Mouse (Mus musculus): ENCODE results near the gene Pde12. TPM values are rescaled to one million over a fixed set of nuclear protein-coding genes. Genes with fewer than 3 reads are reported as not detected.

The Pde12 gene
- total RNA-seq, 2 experiments from 2014 or later, result 12.0 to 18.6 TPM

DNA sequence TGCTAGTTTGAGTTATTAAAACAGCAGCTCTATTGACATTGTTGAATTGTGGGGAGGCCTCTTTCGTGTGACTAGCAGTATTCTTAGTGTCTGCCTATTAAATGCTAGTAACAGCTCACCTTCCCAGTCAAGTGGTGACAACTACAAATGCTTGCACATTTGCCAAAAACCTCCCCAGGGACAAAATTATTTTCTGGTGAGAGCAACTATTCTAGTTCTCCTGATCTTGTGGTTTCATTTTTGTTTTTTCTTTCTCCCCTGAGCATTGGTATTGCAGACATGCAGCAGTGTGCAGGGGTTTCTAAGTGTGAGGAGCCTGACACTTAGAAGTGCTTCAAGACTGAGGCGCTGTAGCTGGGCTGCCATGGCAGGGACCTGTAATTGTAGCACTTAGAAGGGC lies 21.9 kb downstream of the Pde12 start:
- ATAC-seq (replicated peaks; ENCODE audit: low FRiP score, low TSS enrichment, poor library complexity, severe bottlenecking), result no peak

DNA sequence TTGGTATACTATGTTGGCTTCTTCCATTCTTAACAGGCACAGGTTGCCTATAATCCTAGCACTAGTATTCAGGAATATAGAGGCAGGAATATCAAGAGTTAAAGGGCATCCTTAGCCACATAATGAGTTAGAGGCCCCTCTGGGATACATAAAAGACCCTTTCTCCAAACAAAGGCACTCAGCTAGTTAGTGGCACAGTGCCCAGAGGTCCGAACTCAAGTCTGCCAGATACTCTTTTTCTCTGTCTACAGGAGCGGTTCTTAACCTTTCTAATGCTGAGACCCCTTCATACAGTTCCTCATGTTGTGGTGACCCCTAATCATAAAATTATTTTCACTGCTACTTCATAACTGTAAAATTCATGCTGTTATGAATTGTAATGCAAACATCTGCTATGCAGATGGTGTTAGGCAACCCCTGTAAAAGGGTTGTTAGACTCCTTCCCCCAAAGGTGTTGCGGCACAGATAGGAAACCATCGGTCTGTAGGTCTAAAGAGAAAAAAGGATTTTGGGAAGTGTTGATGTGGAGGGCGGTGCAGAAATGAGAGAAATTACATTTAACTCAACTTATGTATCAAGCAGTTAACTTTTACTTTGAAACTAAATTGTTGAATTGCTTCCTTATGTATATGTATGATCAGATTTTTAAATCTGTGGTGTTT lies 23.6 kb downstream of the Pde12 start:
- no peak for ATAC-seq (replicated peaks; ENCODE audit: low FRiP score, low TSS enrichment, poor library complexity, severe bottlenecking)

DNA sequence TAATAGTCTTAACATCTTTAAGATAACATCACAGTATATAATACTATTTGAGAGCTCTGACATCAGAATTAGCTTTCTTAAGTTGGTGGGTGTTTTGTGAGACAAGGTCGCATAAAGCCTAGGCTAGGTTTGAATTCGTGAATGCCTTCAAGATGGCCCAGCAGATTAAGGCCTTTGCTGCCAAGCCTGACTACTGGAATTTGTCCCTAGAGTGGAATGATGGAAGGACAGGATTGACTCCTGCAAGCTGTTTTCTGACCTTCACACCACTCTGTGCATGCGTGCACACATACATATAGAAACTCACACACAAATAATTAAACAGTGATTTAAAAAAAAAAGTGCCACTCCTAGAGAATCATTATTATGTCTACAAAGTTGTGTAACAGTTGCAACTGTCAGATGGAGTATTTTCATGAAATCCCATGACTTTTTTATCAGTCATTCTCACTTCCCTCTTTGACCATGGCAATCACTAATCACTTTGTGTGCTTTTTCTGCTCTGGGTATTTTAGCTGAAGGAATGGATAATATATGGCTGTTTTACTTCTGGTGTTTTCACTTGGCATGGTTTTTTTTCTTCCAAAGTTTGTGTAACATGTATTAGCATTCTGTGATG lies 26.6 kb downstream of the Pde12 start:
- no peak for ATAC-seq (replicated peaks; ENCODE audit: low FRiP score, low TSS enrichment, poor library complexity, severe bottlenecking)

DNA sequence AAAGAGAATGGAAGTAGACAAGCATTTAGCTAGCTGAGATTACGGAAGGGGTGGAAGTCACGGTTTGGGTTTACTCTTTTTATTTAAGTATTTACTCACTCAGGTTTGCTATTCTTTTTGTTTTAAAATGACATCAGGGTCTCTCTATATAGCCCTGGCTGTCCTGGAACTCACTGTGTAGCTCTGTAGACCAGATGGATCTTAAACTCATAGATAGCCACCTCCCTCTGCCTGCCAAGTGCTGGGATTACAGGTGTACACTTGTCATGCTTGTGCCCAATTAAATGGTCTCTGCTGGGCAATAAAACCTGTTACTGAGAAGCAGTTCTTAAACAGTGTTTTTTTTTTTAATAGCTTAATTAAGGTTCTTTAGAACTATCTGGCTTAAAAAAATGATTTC lies 29.7 kb downstream of the Pde12 start:
- ATAC-seq (replicated peaks; ENCODE audit: low FRiP score, low TSS enrichment, poor library complexity, severe bottlenecking), result peak; percentile 32; the same call in 1 of the 2 replicates

DNA sequence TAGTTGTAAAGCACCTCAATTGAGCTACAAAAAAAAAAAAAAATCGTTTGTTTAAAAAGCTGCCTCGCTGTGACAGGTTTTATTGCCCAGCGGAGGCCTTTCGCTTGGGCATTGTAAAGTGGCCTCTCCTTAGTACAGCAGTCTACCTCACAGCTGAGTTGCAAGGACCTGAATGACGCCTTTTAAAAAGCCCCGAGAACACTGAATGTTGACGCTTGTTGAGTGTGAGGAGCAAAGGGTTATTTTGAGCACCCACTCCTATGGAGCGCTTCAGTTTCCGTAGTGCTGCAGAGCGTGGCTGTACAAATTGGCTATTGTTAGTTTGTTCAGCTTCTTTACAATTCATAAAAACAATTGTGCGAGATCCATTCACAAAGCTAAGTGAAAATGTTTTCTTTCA lies 30.4 kb downstream of the Pde12 start:
- ATAC-seq (replicated peaks; ENCODE audit: low FRiP score, low TSS enrichment, poor library complexity, severe bottlenecking), result no peak

GRCm38 (mm10) chr14:26638708-26639084 lies 31.0 kb downstream of the Pde12 start:
- peak; percentile 53 for ATAC-seq (replicated peaks; ENCODE audit: low FRiP score, low TSS enrichment, poor library complexity, severe bottlenecking)

DNA sequence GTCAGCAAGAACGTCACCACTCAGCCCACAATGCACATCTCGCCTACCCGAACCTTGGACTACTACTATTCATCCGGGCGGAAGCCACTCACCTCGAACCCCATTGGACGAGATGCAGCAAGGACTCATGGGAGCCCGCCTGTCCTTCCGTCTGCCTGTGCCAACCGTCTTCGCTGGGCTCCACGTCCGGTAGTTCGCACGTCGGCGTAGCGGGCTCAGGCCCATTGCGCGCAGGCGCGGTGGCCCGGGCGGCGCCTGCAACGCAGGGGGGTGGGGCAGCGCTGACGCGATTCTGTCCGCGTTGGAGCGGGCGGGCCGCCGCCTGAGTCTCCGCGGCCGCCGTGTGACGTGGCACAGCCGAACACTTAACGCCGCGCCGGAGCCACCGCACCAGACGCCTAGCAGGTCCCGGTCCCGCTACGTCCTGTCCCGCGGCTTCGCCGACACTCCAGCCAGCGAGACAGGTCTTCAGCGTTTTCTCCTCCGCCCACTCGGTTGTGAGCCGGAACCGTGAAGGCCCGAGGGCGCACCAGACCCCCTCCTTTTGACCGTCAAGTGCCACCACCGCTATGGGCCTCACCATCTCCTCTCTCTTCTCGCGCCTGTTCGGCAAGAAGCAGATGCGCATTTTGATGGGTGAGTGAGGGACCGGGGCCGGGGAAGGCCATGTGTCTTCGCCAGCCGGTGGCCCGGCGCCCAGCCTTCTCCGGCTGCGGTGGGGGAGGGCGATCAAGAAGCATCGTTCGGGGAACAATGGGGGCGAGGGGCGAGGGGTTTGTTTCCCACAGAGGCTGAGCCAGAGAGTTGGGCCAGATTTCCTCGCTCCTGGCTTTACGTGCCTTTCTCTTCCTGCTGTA lies 31.6 kb downstream of the Pde12 start, which contains the start of gene Arf4:
Arf4 (plus strand) TSS at position 224 of the 857 bp plus-strand sequence.
- peak; percentile 97 for ATAC-seq (replicated peaks; ENCODE audit: low FRiP score, low TSS enrichment, poor library complexity, severe bottlenecking)

DNA sequence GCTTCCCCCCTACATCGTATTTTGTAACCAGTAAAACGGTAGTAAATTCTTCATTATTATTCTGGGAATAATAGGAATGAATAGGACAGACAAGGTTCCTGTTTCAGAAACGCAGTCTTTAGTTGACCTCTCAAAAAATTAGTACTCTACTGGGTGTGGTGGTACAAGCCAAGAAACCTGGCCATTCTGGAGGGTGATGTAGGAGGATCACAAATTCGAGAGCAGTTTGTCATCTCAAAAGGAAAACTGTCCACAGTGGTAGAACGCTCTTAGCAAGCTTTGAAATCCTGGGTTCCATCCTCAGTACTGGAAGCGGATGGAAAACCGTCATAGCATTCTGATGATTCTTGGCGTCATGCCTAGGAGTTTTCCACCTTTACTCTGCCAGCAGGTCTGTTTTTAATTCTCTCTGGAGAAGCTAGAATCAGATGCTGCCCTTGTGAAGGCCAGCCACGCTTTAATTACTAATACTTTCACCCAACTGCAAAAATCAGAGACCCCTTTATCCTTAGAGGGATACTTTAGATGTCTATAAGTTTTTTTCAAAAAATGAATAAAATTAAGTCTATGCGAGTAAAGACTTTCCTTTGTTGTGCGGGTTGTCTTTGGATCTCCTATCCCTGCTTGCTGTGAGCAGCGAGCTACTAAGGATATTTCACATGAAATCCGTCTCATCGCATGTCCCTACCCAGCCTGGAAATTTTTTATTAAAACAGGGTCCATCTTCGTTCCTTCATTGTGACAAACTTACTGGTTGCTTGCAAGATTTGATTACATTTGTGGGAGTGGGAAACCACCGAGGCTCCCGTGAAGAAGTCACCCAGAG lies 32.4 kb downstream of the Pde12 start:
- ATAC-seq (replicated peaks; ENCODE audit: low FRiP score, low TSS enrichment, poor library complexity, severe bottlenecking), result no peak; the same call in 1 of the 2 replicates

DNA sequence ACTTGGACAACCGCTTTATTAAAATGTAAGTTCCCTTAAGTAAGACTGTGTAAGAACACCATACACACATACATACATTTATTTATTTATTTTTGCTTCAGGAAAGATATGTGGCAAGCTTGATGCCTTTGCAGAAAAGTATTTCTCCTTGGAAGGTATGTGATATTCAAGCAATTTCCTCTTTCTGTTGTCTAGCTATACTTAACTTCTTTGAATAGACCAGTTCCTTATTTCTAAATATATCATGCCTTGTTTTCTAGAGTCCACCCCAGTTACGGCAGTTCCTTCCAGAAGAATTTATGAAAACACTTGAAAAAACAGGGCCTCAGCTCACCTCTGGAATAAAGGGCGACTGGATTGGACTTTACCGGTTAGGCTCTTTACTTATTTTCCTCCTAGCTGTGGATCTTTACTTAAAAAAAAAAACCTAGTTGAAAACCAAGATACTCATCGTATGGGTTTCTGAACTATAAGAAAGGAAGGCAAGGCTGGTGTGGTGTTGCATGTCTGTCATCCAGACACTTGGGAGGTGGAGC lies 43.0 kb downstream of the Pde12 start:
- ATAC-seq (replicated peaks; ENCODE audit: low FRiP score, low TSS enrichment, poor library complexity, severe bottlenecking), result no peak

- ATAC-seq (replicated peaks; ENCODE audit: low FRiP score, low TSS enrichment, poor library complexity, severe bottlenecking), result 0 out of 2 replicates have a peak, but pooled peaks have one; percentile 52
Measured at GRCm38 (mm10) chr14:26625301-26625700, 44.4 kb downstream of the Pde12 start.

- ATAC-seq (replicated peaks; ENCODE audit: low FRiP score, low TSS enrichment, poor library complexity, severe bottlenecking), result no peak
Measured at GRCm38 (mm10) chr14:26610689-26611088, 59.0 kb downstream of the Pde12 start.

Other genes starting within 250 kb of the Pde12 start
- gene Slmap, start 135.0 kb downstream of the Pde12 start, total RNA-seq (2014; fragmentation: Nextera tagmentation), result 62.0 and 81.1 TPM in 2 replicates
- gene Slmap, start 135.0 kb downstream of the Pde12 start, total RNA-seq (2017), result 86.4 and 97.3 TPM in 2 replicates
- gene Dennd6a, start 96.0 kb downstream of the Pde12 start, total RNA-seq (2014; fragmentation: Nextera tagmentation), result 33.8 and 34.2 TPM in 2 replicates
- gene Dennd6a, start 96.0 kb downstream of the Pde12 start, total RNA-seq (2017), result 34.6 and 45.4 TPM in 2 replicates
- 122 TPM in 2 replicates for gene Arf4, start 31.8 kb downstream of the Pde12 start, total RNA-seq (2014; fragmentation: Nextera tagmentation)
- gene Arf4, start 31.8 kb downstream of the Pde12 start, total RNA-seq (2017), result 69.3 and 73.4 TPM in 2 replicates
- 2.7 and 3.5 TPM in 2 replicates for gene Dnah12, start 23.4 kb upstream of the Pde12 start, total RNA-seq (2014; fragmentation: Nextera tagmentation)
- gene Dnah12, start 23.4 kb upstream of the Pde12 start, total RNA-seq (2017), result 3.8 and 5.7 TPM in 2 replicates
- 0.85 TPM in 1 of 2 replicates, not detected in the other for gene Asb14, start 224.7 kb upstream of the Pde12 start, total RNA-seq (2014; fragmentation: Nextera tagmentation)
- gene Asb14, start 224.7 kb upstream of the Pde12 start, total RNA-seq (2017), result not detected in 2 replicates

Data from megakaryocyte-erythroid progenitor cell, adult 5-6 weeks (primary cell).